Mouse (Mus musculus) olfactory bulb, adult 2 months (tissue): ENCODE data around the gene Uhmk1. TPM values are rescaled to one million over a fixed set of nuclear protein-coding genes. Genes with fewer than 3 reads are reported as not detected.

Experiments
- H3K27ac ChIP-seq: fragments of 200-500 bp; 2 replicates; pipeline ENCODE4 v1.5.1; 2012; ENCODE audit warnings: low read depth, low read length; ENCODE audit not compliant: insufficient read depth
- H3K4me1 ChIP-seq: fragments of 200-500 bp; 2 replicates; pipeline ENCODE4 v1.6.1; 2012; ENCODE audit warnings: low read length; ENCODE audit not compliant: control insufficient read depth, insufficient read depth
- H3K4me3 ChIP-seq: fragments of 200-500 bp; 2 replicates; pipeline ENCODE4 v1.5.1; 2012; ENCODE audit warnings: mild to moderate bottlenecking, low read depth, low read length, moderate library complexity; ENCODE audit not compliant: insufficient read depth
- CTCF ChIP-seq: fragments of 200-500 bp; IDR thresholded peaks from 2 replicates; pipeline ENCODE4 v1.5.1; 2012; ENCODE audit warnings: low read depth, mild to moderate bottlenecking, low read length, moderate library complexity; ENCODE audit not compliant: insufficient read depth
- POLR2A ChIP-seq: fragments of 200-500 bp; IDR thresholded peaks from 2 replicates; pipeline ENCODE4 v1.6.1; 2012; ENCODE audit warnings: mild to moderate bottlenecking, low read depth, low read length, moderate library complexity; ENCODE audit not compliant: insufficient read depth
- WGBS: fragments of 180-500 bp; shearing (Covaris S2); methylation state at CpG from one replicate; pipeline ENCODE4 v1.1.7; 2018; 5-methylcytosine and 5-hydroxymethylcytosine counted together
- polyA plus RNA-seq: library from polyadenylated mRNA; stranded (reverse); fragments of >200 nt; gene quantifications from 2 replicates; pipeline ENCODE4 v1.2.4, GENCODE M21; 2012; ENCODE audit warnings: low replicate concordance; ENCODE audit not compliant: missing spikeins, insufficient read depth, insufficient read length

The Uhmk1 gene
- polyA plus RNA-seq, 1 experiment = 38.9 TPM

GRCm38 (mm10) chr1:170186531-170186930, 28.7 kb downstream of the Uhmk1 start:
- H3K4me1 ChIP-seq = peaks cover 7% of the 10 kb centered on the region
- H3K27ac ChIP-seq = peak overlapping the region; percentile 62
- H3K4me3 ChIP-seq = no peak overlapping the region
- 32% methylated on average over 5 of the region's 5 CpGs for WGBS
- no peak for TF ChIP-seq POLR2A
- no peak for TF ChIP-seq CTCF

GRCm38 (mm10) chr1:170185137-170185536, 30.1 kb downstream of the Uhmk1 start:
- Histone ChIP-seq H3K4me1 (peaks cover 7% of the 10 kb centered on the region), H3K4me3 (no peak overlapping the region), H3K27ac (no peak overlapping the region)
- no peak for TF ChIP-seq POLR2A
- TF ChIP-seq CTCF = no peak
- 97% methylated on average over 3 of the region's 3 CpGs for WGBS

- Histone ChIP-seq H3K27ac (no peak overlapping the region), H3K4me3 (no peak overlapping the region), H3K4me1 (no peaks in the 10 kb centered on the region)
- no peak for TF ChIP-seq CTCF
- TF ChIP-seq POLR2A = no peak
These were observed 32.5 kb downstream of the Uhmk1 start for GRCm38 (mm10) chr1:170182706-170183105.

- 86% methylated on average over 8 of the region's 8 CpGs for WGBS
- no peak for TF ChIP-seq CTCF
- TF ChIP-seq POLR2A = no peak
- H3K27ac ChIP-seq = no peak overlapping the region
- H3K4me1 ChIP-seq = no peaks in the 10 kb centered on the region
- H3K4me3 ChIP-seq = no peak overlapping the region
These were observed 38.4 kb downstream of the Uhmk1 start for GRCm38 (mm10) chr1:170176661-170177239.

- Histone ChIP-seq H3K4me3 (no peak overlapping the region), H3K4me1 (no peaks in the 10 kb centered on the region), H3K27ac (no peak overlapping the region)
- TF ChIP-seq POLR2A (no peak), CTCF (no peak)
- WGBS = 64% methylated on average over 6 of the region's 6 CpGs
These were observed 39.3 kb downstream of the Uhmk1 start for GRCm38 (mm10) chr1:170175848-170176247.

- WGBS = 1% methylated on average over 52 of the region's 52 CpGs
- H3K27ac ChIP-seq = peak within 1 kb of the TSS; percentile 44
- peak within 1 kb of the TSS; percentile 85 for H3K4me3 ChIP-seq
- 0 out of 2 replicates have a peak, but pooled peaks cover 3% of the 10 kb centered on the region for H3K4me1 ChIP-seq
- TF ChIP-seq POLR2A = peak; percentile 67; the same call in 1 of the 2 replicates
- TF ChIP-seq CTCF = peak; percentile 46; the same call in 1 of the 2 replicates
These were observed 40.3 kb downstream of the Uhmk1 start, which contains the start of gene Uap1 for GRCm38 (mm10) chr1:170174814-170175332. TSS of gene Uap1 (minus strand) at chr1:170174957.

- peak overlapping the region; percentile 85 for H3K4me3 ChIP-seq
- 0 out of 2 replicates have a peak, but pooled peaks cover 5% of the 10 kb centered on the region for H3K4me1 ChIP-seq
- H3K27ac ChIP-seq = peak overlapping the region; percentile 44
- TF ChIP-seq CTCF (no peak), POLR2A (no peak; the same call in 1 of the 2 replicates)
- under 1% methylated on average over 49 of the region's 50 CpGs for WGBS
These were observed 41.0 kb downstream of the Uhmk1 start for GRCm38 (mm10) chr1:170173991-170174813.

GRCm38 (mm10) chr1:170167781-170168180, 47.4 kb downstream of the Uhmk1 start:
- TF ChIP-seq POLR2A (no peak), CTCF (no peak)
- Histone ChIP-seq H3K4me3 (no peak overlapping the region), H3K4me1 (0 out of 2 replicates have a peak, but pooled peaks cover 5% of the 10 kb centered on the region), H3K27ac (no peak overlapping the region)
- 92% methylated on average over 6 of the region's 6 CpGs for WGBS

GRCm38 (mm10) chr1:170164913-170165312, 50.3 kb downstream of the Uhmk1 start:
- Histone ChIP-seq H3K4me1 (peaks cover 3% of the 10 kb centered on the region; the same call in 1 of the 2 replicates), H3K27ac (no peak overlapping the region), H3K4me3 (no peak overlapping the region)
- TF ChIP-seq CTCF (no peak), POLR2A (no peak)
- WGBS = 85% methylated on average over 3 of the region's 3 CpGs
